Mouse (Mus musculus) brain, embryonic 14.5 days (tissue): Measurements from ENCODE around the gene Ccpg1os.

Experiments used
- CTCF ChIP-seq: fragments of 200-500 bp; IDR thresholded peaks from 2 replicates; pipeline ENCODE4 v1.5.1; 2012; ENCODE audit warnings: inconsistent platforms, mild to moderate bottlenecking, moderate library complexity, borderline replicate concordance; ENCODE audit not compliant: insufficient read depth, insufficient read length; ENCODE audit errors: extremely low read depth
- POLR2A ChIP-seq: fragments of 200-500 bp; IDR thresholded peaks from 2 replicates; pipeline ENCODE4 v1.6.1; 2012; ENCODE audit warnings: mild to moderate bottlenecking, inconsistent platforms, borderline replicate concordance; ENCODE audit not compliant: poor library complexity, insufficient read depth, insufficient read length, severe bottlenecking; ENCODE audit errors: extremely low read depth

- TF ChIP-seq CTCF (no peak), POLR2A (no peak)
Measured at GRCm38 (mm10) chr9:72961959-72962358, 23.2 kb downstream of the Ccpg1os start.
